Mouse (Mus musculus) limb, embryonic 14.5 days (tissue): Measurements from ENCODE around the gene Egfem1. TPM values are rescaled to one million over a fixed set of nuclear protein-coding genes. Genes with fewer than 3 reads are reported as not detected.

Experiments
- ATAC-seq: fragments of 200-750 bp; cut with Nextera tagmentation; 2 replicates; pipeline ENCODE4 v1.8.0; 2017; ENCODE audit warnings: low read depth, moderate number of reproducible peaks, moderate TSS enrichment; ENCODE audit not compliant: low FRiP score
- DNase-seq: peaks from one replicate; pipeline ENCODE4 v3.0.0-alpha.2; 2015; ENCODE audit warnings: low spot score
- H3K27ac ChIP-seq: fragments of 300-500 bp; sonication (generic); replicated peaks from 2 replicates; pipeline ENCODE4 v1.5.1; 2014; ENCODE audit warnings: low read depth, mild to moderate bottlenecking, low read length, moderate library complexity, mixed read lengths
- H3K27me3 ChIP-seq: fragments of 300-500 bp; sonication (generic); 2 replicates; pipeline ENCODE4 v1.6.1; 2014; ENCODE audit warnings: low read length, mixed read lengths; ENCODE audit not compliant: control insufficient read depth, insufficient read depth
- H3K36me3 ChIP-seq: fragments of 300-500 bp; sonication (generic); 2 replicates; pipeline ENCODE4 v1.6.1; 2014; ENCODE audit warnings: mild to moderate bottlenecking, low read length, moderate library complexity, mixed read lengths; ENCODE audit not compliant: control insufficient read depth, insufficient read depth
- H3K4me1 ChIP-seq: fragments of 300-500 bp; sonication (generic); 2 replicates; pipeline ENCODE4 v1.6.1; 2014; ENCODE audit warnings: antibody characterized with exemption, low read length, mixed read lengths; ENCODE audit not compliant: control insufficient read depth, insufficient read depth
- H3K4me2 ChIP-seq: fragments of 300-500 bp; sonication (generic); replicated peaks from 2 replicates; pipeline ENCODE4 v1.6.1; 2014; ENCODE audit warnings: low read depth, mild to moderate bottlenecking, low read length, moderate library complexity; ENCODE audit not compliant: severe bottlenecking
- H3K4me3 ChIP-seq: fragments of 300-500 bp; sonication (generic); replicated peaks from 2 replicates; pipeline ENCODE4 v1.5.1; 2014; ENCODE audit warnings: low read length
- H3K9ac ChIP-seq: fragments of 300-500 bp; sonication (generic); 2 replicates; pipeline ENCODE4 v1.6.1; 2014; ENCODE audit warnings: mild to moderate bottlenecking, low read depth, low read length, moderate library complexity; ENCODE audit not compliant: severe bottlenecking
- H3K9me3 ChIP-seq: fragments of 300-500 bp; sonication (generic); 2 replicates; pipeline ENCODE4 v1.6.1; 2016; ENCODE audit warnings: low read length; ENCODE audit not compliant: control insufficient read depth
- POLR2A ChIP-seq: fragments of 200-500 bp; IDR thresholded peaks from 2 replicates; pipeline ENCODE4 v1.8.0; 2012; ENCODE audit warnings: inconsistent platforms, mild to moderate bottlenecking, moderate library complexity, borderline replicate concordance; ENCODE audit not compliant: insufficient read depth, insufficient read length; ENCODE audit errors: extremely low read depth
- WGBS: fragments of 180-500 bp; shearing (Covaris S2); extraction: QIAGEN DNeasy Blood & Tissue Kit; methylation state at CpG from one replicate; pipeline ENCODE4 v1.1.7; 2014; 5-methylcytosine and 5-hydroxymethylcytosine counted together
- polyA plus RNA-seq, 2 experiments: library from polyadenylated mRNA; depleted of rRNA in 1 of 2; stranded (reverse) in 1 of 2; unstranded in 1 of 2; fragments of >200 nt; fragmentation: Nextera tagmentation in 1 of 2; extraction: Ambion mirVana in 1 of 2; gene quantifications; 2 replicates each; pipeline versions ENCODE4 v1.2.1 to v1.2.3; 2012 to 2014

The Egfem1 gene
- polyA plus RNA-seq, 2 experiments = 4.5 to 8.5 TPM

GRCm38 (mm10) chr3:29448829-29449406 is 367.1 kb downstream of the Egfem1 start:
- Histone ChIP-seq H3K9ac (no peak overlapping the region), H3K4me3 (no peak overlapping the region), H3K27me3 (no peaks in the 10 kb centered on the region), H3K4me2 (no peak overlapping the region), H3K27ac (no peak overlapping the region), H3K9me3 (no peaks in the 10 kb centered on the region), H3K4me1 (no peaks in the 10 kb centered on the region), H3K36me3 (no peaks in the 10 kb centered on the region)
- no peak for ATAC-seq
- no peak for TF ChIP-seq POLR2A
- WGBS = 61% methylated on average over 5 of the region's 5 CpGs
- DNase-seq = no peak

GRCm38 (mm10) chr3:29498211-29498610 is 416.4 kb downstream of the Egfem1 start:
- 56% methylated on average over 2 of the region's 2 CpGs for WGBS
- Histone ChIP-seq H3K27me3 (no peaks in the 10 kb centered on the region), H3K27ac (no peak overlapping the region), H3K4me3 (no peak overlapping the region), H3K4me1 (no peaks in the 10 kb centered on the region), H3K9me3 (no peaks in the 10 kb centered on the region), H3K36me3 (no peaks in the 10 kb centered on the region), H3K4me2 (no peak overlapping the region), H3K9ac (no peak overlapping the region)
- TF ChIP-seq POLR2A = no peak
- no peak for ATAC-seq
- no peak for DNase-seq

- no peaks in the 10 kb centered on the region for H3K4me1 ChIP-seq
- TF ChIP-seq POLR2A = no peak
- ATAC-seq (no peak), DNase-seq (no peak)
- WGBS = 75% methylated on average over 6 of the region's 6 CpGs
- no peaks in the 10 kb centered on the region for H3K27me3 ChIP-seq
- H3K9ac ChIP-seq = no peak overlapping the region
- H3K4me3 ChIP-seq = no peak overlapping the region
- no peaks in the 10 kb centered on the region for H3K36me3 ChIP-seq
- H3K27ac ChIP-seq = no peak overlapping the region
- no peaks in the 10 kb centered on the region for H3K9me3 ChIP-seq
- no peak overlapping the region for H3K4me2 ChIP-seq
Observed at GRCm38 (mm10) chr3:29499188-29499587, 417.4 kb downstream of the Egfem1 start.

GRCm38 (mm10) chr3:29525298-29525962 is 443.6 kb downstream of the Egfem1 start:
- Histone ChIP-seq H3K4me1 (no peaks in the 10 kb centered on the region), H3K4me3 (no peak overlapping the region), H3K9me3 (no peaks in the 10 kb centered on the region), H3K36me3 (no peaks in the 10 kb centered on the region), H3K27ac (no peak overlapping the region), H3K27me3 (no peaks in the 10 kb centered on the region), H3K4me2 (no peak overlapping the region), H3K9ac (no peak overlapping the region)
- TF ChIP-seq POLR2A = no peak
- ATAC-seq (no peak), DNase-seq (no peak)
- WGBS = 82% methylated on average over 11 of the region's 11 CpGs

- H3K27me3 ChIP-seq = no peaks in the 10 kb centered on the region
- H3K4me3 ChIP-seq = no peak overlapping the region
- no peaks in the 10 kb centered on the region for H3K4me1 ChIP-seq
- no peak for TF ChIP-seq POLR2A
- no peak overlapping the region for H3K27ac ChIP-seq
- ATAC-seq = no peak
- H3K36me3 ChIP-seq = no peaks in the 10 kb centered on the region
- DNase-seq = no peak
- H3K4me2 ChIP-seq = no peak overlapping the region
- WGBS = 85% methylated on average over 12 of the region's 12 CpGs
- H3K9me3 ChIP-seq = no peaks in the 10 kb centered on the region
- no peak overlapping the region for H3K9ac ChIP-seq
Observed at GRCm38 (mm10) chr3:29525963-29526301, 444.1 kb downstream of the Egfem1 start.

- no peaks in the 10 kb centered on the region for H3K9me3 ChIP-seq
- no peaks in the 10 kb centered on the region for H3K27me3 ChIP-seq
- no peak overlapping the region for H3K27ac ChIP-seq
- no peak for ATAC-seq
- no peaks in the 10 kb centered on the region for H3K4me1 ChIP-seq
- no peak overlapping the region for H3K4me2 ChIP-seq
- no peak overlapping the region for H3K9ac ChIP-seq
- no peak for DNase-seq
- 74% methylated on average over 2 of the region's 2 CpGs for WGBS
- H3K4me3 ChIP-seq = no peak overlapping the region
- H3K36me3 ChIP-seq = no peaks in the 10 kb centered on the region
- TF ChIP-seq POLR2A = no peak
Observed at GRCm38 (mm10) chr3:29539211-29539610, 457.4 kb downstream of the Egfem1 start.
